Mouse (Mus musculus) adrenal gland, adult 10 weeks (tissue): Measurements from ENCODE around the gene Arhgef7. TPM values are rescaled to one million over a fixed set of nuclear protein-coding genes. Genes with fewer than 3 reads are reported as not detected.

Experiments
- polyA plus RNA-seq: library from polyadenylated mRNA; stranded (reverse); fragments of 350-450 nt; fragmentation: Illumina TruSeq; extraction: RNeasy Lipid Tissue Mini Kit (QIAGEN cat#74804); gene quantifications from one replicate; pipeline ENCODE4 v1.2.3, GENCODE M21; 2014; ENCODE audit warnings: low read depth, low replicate concordance

Arhgef7 gene
- polyA plus RNA-seq: 13.5 TPM

DNA sequence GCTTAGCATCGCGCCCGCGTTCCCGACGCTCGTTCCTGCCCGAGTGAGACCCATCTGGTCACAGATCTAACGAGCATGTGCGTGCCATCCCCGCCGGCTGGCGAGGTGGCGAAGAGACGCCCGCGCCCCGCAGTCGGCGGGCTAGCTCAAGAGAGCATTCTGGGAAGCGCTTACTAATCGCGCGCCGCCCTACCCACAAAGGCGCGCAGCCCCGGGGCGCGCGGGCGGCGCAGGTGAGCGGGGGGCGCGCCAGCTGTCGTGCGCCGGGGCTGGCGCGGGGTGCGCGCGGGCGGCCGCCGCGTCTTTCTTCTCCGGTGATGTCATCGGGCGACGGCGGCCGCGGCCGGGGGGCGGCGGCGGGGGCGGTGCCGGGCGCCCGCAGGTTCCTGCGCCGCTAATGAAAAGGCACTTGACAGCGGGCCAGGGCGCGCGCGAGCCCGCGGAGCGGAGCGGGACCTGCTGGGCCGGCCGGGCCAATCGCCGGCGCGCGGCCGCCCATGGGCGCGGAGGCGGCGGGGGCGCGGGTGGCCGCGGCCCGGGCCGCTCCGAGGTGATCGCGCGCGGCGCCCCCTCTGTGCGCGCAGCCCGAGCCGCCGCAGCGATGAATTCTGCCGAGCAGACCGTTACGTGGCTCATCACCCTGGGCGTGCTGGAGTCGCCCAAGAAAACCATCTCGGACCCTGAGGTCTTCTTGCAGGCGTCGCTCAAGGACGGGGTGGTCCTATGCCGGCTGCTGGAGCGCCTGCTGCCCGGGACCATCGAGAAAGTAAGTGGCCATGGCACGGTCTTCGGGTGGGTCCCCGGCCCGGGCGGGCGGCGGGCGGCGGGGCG lies at the start of gene Arhgef7:
TSS of gene Arhgef7 (plus strand) at position 71 of the 831 bp plus-strand sequence.

DNA sequence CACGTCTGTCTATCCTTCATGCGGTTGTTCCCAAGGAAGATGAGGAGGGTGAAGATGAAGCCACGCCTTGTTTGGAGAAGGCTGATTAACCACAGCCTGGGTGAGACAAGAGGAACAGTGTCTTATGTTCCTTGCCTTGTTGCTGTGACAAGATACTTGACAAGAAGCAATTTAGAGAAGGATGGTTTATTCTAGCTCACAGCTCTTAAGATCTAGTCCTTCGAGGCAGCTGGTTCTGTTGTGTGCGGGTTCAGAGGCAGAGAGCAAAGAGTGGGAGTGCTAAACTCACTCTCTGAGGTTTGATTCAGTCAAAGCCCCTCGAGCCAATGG lies 26.5 kb upstream of the Arhgef7 start, which contains the start of gene 1700016D06Rik:
TSS of gene 1700016D06Rik (minus strand) at position 31 of the 330 bp plus-strand sequence.

GRCm38 (mm10) chr8:11840174-11840573 lies 112.7 kb downstream of the Arhgef7 start, which contains the start of gene Tex29:
Tex29 (plus strand) TSS chr8:11840474.

Other genes with a start within 250 kb of the Arhgef7 start
- gene Rab20, start 249.0 kb upstream of the Arhgef7 start, polyA plus RNA-seq: 2.2 TPM
- gene Naxd, start 230.2 kb upstream of the Arhgef7 start, polyA plus RNA-seq: 14.6 TPM
- 8.8 TPM for gene Cars2, start 176.9 kb upstream of the Arhgef7 start, polyA plus RNA-seq
- 40.2 TPM for gene Ing1, start 172.2 kb upstream of the Arhgef7 start, polyA plus RNA-seq
- gene Ankrd10, start 92.0 kb upstream of the Arhgef7 start, polyA plus RNA-seq: 43.1 TPM
- gene 1700016D06Rik, start 26.7 kb upstream of the Arhgef7 start, polyA plus RNA-seq: not detected
- gene Tex29, start 112.8 kb downstream of the Arhgef7 start, polyA plus RNA-seq: not detected